Mouse (Mus musculus): ENCODE data around the gene Vps13d.

The Vps13d gene

DNA sequence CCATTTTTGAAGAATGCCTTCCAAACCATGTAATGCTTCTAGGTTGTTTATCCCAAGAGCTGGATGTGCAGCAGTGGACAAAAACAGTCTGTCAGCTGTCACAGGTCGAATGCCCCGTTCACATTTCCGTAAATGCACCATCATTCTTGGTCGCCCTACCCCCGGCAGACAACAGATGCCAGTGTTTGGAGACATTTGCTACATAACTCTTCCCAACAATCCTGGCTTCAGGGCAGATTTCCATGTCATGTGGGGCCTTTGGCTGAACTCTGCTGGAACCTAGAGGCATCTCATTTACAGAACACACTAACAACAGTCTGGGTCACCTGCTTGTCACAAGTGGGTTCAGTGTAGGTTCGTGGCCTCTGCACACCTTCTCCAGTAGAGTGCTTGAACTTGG, 190.6 kb downstream of the Vps13d start:
- DNase-seq (ENCODE audit: low spot score), result no peak

DNA sequence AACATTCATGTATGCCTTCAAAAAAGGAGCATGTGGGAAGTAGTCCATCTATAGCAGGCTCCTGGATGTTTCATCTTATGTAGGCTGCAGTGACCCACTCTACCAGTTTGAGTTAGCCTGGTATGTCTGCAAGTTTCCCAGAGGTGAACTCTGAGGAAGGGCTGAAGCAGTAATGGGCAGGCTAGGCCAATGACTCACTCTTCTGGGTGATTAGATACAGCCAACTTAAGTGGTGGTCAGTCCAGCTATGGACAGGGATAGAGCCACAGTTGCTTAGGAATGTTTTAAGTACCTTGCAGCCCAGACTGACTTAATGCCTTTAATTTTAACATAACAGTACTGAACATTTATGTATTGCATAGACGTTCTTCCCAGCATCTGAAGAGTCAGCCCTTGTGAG, 192.1 kb downstream of the Vps13d start:
- DNase-seq (ENCODE audit: low spot score), result no peak

DNA sequence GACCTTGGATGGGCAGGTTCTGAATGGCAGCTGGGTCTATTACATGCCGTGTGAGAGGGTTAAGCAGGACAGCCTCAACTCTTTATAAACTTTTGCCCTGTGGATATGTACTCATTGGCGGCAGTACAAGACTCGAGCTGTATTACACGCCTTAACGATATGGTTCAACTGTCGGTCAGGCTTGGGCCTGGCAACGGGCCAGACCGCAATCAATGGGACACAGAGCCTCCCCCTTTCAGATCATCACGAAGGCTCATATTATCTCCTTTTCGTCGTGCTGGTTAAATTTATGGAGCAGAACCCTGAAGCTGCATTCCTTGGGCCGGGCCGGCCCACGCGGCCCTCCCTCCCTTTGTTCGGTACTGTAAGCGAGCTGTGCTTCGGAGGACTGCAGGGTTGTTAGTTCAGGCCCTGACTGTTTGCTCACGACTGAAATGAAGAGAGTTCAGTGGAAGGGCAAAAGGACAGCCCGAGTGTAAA, 194.9 kb downstream of the Vps13d start:
- DNase-seq (ENCODE audit: low spot score), result peak; percentile 55

DNA sequence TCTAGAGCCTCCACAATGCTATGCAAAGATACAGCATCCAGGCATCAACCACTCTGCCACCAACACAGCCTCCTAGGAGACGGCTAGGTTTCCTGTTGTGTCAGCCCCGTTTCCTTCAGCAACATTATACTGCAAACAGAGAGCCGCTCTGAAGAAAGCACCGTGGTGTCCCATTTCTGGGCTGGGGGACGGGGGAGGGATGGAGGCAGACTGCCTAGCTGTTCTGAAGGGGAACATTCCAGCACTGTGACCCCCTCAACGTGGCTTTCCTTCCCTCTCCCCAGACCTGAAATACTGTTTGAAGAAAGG, 195.3 kb downstream of the Vps13d start:
- DNase-seq (ENCODE audit: low spot score), result no peak

DNA sequence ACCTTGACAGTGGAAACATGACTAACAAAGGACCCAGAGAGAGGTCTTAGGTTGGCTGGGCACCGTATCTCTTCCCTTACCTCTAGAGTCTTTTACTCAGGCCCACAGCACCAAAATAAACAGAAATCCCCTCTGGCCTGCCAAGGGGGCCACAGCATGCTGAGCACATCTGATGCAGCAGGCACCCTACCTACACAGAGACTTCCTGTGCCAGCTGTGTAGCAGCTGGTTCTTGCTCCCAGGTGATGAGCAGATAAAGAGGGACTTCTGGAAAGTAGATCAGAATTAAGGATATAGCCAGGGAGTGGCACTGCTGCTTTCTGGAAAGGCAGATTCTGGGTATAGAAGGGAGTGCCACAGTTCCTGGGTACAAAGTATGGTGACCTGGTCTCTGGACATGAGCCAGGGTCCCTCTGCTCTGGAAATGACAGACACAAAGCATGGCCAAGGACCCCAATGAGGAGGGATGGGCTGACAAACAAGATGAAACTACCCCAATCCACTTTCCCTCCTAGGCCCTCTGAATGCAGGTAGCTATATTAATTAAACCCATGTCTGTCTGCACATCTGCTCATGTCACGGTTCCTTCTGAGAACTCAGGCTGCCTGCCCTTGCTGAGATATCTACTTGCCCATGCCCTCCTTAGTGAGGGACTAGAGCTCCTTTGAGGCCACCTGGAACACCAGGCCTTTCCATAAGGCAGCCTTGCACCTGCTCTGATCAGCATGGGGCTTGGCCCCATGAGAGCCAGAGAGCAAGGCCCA, 195.8 kb downstream of the Vps13d start:
- no peak for DNase-seq (ENCODE audit: low spot score)

DNA sequence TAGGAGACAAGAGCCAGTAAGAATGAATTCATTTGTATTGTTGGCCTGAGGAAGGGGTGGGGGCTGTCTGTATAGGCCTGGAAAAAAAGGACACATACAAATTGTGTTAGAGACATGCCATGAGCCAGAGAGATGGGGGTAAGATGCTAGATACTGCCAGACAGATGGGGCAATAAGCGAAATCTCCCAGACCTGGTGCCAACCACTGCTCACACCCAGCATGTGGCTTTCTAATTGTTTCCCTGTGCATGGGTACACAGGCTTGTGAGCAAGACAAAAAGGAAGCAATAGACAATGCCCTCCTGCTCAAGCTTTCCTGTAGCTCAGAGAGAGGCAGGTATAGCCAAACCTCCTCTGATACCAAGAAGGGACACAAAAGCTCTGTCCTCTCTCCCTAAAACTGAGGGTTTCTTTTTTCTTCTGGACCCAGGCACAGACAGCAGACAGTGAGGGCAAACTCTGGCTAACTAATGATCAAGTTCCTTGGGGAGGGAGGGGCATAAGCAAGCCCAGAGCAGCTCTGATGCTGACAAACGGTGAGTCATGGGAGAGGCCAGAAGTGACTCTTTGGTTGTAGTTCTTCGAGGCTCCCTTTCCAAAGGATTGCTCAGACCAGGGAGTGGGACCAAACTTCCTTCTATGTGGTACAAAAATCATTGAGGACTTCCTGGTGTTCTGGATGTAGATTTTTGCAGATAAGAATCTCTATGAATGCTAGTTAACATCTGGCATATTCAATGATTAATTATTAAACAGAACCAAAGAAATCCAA, 196.7 kb downstream of the Vps13d start:
- DNase-seq (ENCODE audit: low spot score), result no peak

DNA sequence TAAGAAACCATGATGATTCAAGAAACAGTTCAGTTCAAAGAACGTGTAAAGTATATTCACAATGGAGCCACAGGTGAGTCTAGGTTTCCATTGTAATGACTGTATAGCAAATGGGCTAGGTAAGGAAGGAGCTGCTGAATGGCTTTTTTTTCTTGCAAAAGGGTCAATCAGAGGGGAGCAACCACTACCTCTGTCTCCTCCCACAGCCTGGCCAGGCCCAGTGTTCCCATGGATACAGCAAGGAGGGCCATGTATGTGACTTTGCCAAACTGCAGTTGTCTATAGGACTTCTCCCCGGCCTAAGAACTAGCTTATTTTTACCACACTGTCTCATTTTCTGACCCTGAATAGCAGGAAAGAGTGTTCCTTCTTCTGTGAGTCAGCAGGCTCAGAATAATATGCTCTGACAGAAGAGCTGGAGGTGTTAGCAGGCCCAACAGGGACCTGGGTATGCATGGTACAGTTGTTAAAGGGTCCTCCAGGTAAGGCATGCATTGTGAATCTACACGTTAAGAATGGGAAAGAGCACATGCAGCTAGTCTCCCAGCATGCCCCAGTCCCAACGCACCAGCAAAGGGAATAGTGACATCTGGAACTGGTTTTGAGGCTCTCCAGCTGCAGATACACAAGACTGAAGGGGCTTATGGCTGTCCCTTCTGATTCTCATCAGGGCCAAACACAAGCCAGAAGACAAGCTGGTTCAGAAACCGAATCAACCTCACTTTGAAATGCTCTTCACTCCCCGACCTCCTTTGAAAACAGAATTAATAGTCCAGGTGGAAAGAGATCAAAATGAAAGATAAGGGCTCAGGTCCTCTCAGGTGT, 197.6 kb downstream of the Vps13d start:
- DNase-seq (ENCODE audit: low spot score), result no peak

DNA sequence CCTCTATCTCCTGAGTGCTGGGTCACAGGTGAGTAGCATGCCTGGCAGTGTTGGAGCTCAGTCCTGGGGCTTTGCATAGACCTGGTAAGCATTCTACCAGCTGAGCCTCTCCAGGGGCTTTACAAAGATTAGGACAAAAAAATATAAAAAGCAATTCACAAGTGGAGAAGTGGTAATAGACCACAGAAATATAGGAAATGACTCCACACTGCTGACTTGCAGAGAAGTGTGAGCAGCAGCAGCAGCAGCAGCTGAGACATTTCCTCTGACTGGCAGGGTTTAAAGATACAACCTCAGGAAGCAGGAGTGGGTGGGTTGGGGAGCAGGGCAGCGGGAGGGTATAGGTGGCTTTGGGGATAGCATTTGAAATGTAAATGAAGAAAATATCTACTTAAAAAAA, 199.0 kb downstream of the Vps13d start:
- no peak for DNase-seq (ENCODE audit: low spot score)

DNA sequence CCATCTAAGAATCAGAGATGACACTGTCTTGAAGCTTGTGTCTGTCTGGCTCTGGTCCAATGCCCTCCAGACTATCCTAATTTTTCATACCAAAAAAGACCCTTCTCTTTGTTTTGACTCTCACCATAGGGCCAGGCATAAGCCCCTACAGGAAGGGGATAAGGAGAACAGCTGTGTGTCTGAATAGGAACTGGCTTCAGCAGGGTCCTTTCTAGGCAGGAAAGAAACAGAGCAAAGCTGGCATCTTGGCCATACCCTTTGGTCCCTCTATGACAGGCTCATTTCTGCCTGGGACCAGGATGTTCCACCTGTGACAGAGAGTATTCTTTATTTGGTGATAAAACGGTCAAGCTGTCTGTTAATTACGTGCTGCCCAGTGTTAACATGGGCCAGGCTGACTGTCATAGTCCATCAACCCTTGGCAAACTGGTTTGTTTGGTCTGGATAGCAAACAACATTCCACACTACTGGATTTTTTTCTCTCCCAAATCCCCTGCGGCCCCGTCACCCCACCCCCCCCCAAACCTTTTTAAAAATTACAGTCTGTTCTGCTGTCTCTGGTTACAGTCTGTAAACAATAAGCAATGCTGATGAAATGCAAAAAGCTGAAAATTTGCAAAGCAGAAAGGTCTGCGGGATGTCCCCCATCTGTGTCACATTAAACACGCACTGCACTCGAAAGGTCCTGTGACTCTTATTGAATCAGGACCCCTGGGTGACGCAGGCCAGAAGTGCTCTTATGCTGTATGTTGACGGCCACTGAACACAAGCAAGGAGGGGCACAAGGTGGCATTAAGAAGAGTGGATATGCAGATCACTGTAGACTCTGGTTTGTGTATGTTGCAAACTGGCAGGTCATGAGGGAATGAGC, 201.5 kb downstream of the Vps13d start:
- no peak for DNase-seq (ENCODE audit: low spot score)

DNA sequence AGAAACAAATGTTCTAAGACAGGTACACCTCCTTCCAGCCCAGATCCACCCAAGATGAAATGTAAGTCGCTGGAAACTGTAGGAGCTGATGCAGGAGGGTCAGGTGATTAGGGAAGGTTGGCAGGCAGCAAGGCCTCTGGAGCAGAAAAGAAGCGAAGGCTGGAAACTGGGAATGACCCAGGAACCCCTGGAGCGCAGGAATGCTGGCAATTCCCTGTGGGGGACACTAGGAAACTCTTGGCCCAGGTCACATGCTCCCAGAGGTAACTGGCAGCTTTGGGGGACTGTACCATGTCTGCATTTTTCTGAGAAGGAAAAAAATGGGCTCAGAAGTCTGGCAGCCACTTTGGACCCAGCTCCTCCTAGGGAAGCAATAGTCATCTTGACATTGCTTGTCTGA, 202.4 kb downstream of the Vps13d start:
- DNase-seq (ENCODE audit: low spot score), result no peak

DNA sequence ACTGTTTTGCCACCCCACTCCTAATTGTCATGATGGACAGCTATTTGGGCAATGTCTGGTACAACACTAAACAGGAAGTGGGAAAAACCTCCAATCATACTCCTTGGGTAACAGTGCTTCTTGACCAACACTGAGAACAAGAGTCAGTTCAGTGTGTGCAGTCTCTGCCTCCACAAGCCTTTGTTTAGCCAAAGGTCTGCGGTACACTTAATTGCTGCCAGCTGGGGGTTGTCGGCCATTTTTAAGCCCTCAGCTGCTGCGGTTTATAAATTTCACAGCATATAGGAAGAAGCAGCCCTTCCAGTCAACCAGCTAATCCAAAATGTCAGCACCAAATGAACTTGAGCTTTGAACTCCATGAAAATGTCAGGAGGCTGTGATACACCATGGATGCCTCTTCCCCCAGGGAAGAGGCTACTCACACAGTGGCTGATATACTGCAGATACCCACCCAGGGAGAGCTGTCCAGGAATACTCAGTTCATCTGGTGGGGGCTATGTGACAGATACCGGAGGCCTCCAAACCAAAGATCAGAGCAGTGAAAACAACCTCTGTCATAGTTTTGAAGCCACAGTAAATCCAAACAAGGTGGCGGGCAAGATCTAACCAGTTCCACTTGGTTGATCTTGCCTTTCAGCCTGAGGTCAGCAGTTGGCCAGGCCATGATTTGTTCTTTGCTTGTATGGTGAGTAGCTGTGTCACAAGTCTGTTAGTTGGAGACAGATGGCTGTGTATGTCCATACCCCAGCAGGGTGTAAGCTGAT, 206.2 kb downstream of the Vps13d start:
- DNase-seq (ENCODE audit: low spot score), result peak; percentile 53

DNA sequence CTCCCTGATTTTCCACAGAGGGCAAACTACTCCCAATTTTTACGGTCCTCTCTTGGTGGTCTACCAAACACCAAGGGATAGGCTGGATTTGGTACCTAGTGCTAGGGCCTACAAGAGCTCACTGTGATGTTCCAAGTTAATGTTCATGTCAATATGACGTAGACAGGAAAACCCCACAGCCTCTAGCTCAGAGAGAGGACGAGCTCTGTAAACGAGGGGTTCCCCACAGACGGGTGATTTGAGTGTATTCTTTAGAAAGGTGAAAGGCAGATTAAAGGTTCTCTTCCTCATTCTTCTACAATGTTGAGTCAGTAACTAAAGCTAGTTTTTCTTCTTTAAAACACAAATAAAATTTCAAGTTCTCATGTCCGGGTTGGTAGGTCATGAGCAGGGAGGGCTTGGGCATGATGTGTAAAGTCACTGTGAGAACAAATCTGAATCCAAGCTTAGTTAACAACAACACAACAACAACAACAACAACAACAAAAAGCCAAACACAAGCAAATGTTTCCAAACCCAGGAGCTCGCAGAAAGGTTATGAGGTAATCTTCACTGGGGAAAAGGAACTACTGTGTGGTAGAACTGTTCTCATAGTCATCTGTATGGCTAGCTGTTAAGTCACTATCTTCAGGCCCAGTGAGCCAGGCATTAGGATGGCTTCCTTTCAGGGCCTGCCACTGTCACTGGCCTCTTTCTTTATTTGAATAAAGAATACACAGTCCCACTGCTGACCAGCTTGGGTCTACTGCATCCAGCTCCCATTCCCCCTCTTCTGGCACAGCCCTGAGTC, 208.6 kb downstream of the Vps13d start:
- DNase-seq (ENCODE audit: low spot score), result no peak

DNA sequence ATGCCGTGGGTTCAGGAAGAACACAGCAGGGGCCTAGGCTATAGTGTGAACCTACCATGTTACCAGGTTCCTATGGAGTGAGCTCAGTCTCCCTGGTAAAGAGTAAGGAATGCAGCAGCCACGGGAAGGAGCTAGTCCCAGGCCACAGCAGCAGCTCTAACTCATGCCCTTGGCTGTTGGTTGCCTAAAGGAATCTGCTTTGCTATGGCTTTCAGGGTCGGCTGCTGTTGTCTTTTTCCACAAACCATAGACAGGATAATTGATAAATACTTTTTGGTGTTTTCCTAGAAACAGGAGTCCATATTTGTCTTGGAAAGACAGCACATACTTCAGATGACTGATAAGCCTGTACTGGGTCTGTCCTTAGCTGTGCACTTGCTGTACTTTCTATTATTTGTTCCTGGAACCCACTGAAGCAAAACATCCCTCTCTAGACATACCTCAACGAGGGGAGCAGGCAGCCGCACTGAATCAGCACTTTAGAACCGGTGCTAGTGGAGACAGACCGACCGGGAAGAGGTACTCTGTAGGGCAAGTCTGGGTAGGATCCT, 210.9 kb downstream of the Vps13d start:
- DNase-seq (ENCODE audit: low spot score), result no peak

DNA sequence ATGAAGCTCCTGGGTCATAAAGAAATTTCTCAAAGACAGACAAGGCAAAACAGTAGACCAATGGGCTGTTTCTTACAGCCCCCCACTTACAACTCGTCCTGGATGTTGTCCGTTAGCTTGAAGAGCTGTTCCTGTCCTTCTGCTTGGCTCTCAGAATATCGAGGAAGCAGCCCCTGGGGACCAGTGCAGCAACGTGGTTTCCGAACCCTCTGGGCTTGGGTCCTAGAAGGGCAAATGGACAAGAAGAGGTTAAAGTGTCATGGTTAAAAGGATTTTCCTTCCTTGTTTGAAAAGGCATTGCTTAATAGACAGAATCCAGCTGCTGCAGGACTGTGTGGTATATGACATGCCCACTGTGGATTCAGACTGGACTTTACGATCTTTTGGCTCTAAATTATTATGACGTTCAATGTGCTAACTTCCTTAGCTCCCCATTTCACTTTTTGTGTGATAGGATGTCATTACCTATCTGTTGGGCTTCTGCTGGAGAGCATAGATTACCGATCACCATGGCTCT, 211.5 kb downstream of the Vps13d start:
- DNase-seq (ENCODE audit: low spot score), result no peak

DNA sequence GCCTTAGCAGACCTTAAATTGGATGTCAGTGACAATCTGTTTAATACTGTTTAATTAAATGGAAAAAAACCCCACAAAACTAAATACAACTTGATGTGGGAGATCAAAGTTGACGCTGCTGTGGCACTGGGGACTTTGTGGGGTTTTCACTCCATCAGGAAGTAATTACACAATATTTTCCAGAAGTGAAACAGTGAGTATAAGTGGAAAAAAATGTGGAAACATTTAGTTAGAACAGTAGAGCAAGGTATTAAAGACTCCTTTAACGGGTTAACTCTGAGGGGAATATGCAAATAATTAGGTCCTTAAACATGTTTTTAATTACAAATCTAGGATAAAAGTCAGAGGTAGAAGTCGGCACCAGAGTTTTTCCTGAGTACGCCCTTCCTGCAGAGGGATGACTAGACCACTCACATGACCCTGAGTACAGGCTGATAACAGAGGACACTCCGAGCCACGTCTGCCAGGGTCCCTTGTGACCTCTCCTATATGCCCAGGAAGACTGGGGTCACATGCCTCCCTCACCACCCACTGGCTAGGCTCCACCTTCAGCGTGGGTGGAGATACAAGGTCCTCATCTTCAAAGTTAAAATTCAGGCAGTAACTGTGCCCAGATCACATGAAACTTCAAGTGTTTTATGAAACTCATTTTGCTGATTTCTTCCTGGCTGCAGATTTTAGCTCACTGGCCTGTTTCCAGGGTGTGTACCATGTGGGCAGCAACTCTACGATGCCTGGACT, 213.8 kb downstream of the Vps13d start:
- DNase-seq (ENCODE audit: low spot score), result no peak

DNA sequence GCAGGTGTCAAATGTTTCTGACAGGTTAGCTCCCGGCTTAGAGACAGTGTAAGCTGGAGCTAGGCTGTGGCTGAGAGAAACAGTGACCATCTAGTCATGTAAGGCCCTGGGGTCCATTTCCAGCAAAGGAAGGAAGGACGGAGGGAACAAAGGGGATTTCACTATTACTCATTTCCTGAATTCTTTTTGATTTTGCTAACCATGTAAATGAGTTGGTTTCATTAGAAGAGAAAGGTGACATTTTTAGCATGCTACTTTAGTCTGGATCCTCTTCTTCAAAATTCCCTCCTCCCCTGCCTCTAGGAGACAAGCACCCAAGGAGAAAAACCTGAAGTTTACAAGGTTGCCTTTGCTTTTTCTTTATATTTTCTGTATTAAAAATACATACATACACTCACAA, 214.7 kb downstream of the Vps13d start:
- DNase-seq (ENCODE audit: low spot score), result no peak

DNA sequence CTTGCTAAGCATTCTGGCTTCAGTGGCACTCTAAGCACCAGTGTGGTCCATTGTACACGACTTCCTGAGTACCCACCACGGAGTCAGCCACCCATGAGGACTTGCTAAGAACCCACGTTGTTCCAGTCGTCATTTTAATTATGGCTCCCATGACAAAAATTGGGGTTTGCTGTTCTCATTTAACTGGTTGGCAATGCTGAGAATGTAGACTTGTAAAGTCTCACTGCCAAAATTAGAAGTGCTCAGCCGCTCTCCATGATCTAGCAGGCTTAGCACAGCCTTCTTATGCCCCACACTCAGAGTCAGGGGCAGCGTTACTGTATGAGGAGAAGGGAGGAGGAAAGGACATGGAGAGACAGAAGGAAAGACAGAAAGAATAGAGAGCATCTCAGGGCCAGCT, 216.8 kb downstream of the Vps13d start:
- no peak for DNase-seq (ENCODE audit: low spot score)

DNA sequence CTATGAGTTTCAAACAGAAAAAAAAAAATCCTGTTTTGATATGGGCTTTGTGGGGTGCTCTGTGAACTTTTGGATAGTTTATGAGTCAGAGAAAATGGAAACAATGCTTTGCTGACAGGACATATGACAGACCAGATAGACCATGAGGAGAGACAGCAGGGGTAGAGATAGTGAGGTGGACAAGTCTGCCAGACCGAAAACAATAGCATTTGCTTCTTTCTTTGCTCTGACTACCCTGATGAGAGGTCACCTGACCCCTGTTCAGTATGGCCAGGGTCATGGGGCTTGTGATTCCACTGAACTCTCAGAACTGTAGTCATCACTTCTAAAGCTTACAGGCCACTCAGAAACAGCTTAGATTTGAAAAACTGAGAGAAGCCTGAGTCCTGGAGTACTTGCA, 217.7 kb downstream of the Vps13d start:
- DNase-seq (ENCODE audit: low spot score), result no peak

DNA sequence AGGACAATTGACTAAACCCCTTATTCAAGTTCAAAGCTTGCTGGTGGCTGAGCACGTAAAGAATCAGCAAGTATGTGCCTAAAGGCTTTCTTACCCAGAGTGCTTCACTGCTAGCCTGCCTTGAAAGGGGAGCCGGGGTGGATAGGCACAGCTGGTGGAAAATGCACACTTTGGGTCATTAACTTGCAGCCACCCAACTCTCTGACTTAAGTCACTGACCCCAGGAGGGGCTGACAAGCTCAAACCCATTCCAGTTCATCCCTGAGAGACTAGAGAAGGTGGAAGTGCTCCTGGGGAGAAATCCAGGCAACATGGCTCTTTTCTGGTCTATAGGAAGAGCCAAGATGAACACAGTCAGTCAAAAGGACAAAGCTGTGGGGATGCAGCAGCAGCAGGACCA, 219.3 kb downstream of the Vps13d start:
- DNase-seq (ENCODE audit: low spot score), result no peak
